9 mouse cellular contexts compared by ENCODE assay signal in the genomic region with DNA sequence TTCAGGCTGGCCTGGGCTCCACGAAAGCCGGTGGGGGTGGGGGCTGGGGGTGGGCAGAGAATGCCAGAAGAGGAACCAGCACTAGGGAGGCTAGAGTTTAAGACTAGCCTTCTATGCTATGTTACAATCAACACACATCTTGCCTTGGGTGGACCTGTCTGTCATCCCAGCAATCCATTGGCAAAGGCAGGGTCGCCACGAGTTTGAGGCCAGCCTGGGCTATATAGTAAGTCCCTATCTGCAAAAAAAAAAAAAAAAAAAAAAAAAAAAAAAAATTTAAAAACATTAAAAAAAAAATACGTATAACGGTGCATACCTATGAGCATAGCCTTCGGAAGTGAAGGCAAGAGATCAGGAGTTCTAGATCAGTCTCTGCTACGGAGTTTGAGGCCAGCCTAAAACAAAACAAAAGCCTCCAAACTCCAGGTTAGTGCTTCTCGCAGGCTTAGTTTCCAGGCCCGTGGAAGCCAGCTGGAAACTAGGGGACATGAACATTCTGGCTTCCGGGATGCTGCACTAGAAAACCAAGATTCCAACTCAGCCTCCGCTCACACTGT. TPM values are rescaled to one million over a fixed set of nuclear protein-coding genes. Genes with fewer than 3 reads are reported as not detected.
A peak's percentile ranks its signal among the peaks of the same experiment; 100 is the strongest.
DNase-seq lines count a peak whose midpoint lies in the region; ATAC-seq and TF ChIP-seq lines count a peak whose summit lies in the region.
"Had no signal": no experiment of that assay in that cellular context is flagged by ENCODE, and none has a peak within 500 bp of the region (broad histone marks: within the 10 kb centered on the region; RNA-seq: fewer than 3 reads in every experiment).

No protein-coding gene starts in this region.

- peak overlapping the region; percentile 67 for H3K9ac ChIP-seq in embryonic facial prominence, embryonic 12.5 days
- H3K9ac ChIP-seq in intestine, embryonic 15.5 days: peak overlapping the region; percentile 82
- H3K9ac ChIP-seq in neural tube, embryonic 14.5 days (replicated peaks; ENCODE audit: low read depth, low read length): peak overlapping the region; percentile 79

- TF ChIP-seq CTCF in lung, adult 2 months (IDR thresholded peaks at IDR 0.05; ENCODE audit: insufficient read depth, low read length): no peak

- peaks cover 17% of the 10 kb centered on the region; the same call in 1 of the 2 replicates for H3K36me3 ChIP-seq in embryonic facial prominence, embryonic 12.5 days
- H3K36me3 ChIP-seq in intestine, embryonic 15.5 days: 0 out of 2 replicates have a peak, but pooled peaks cover 4% of the 10 kb centered on the region
- H3K36me3 ChIP-seq in neural tube, embryonic 14.5 days (ENCODE audit: control insufficient read depth, insufficient read depth, low read length): no peaks in the 10 kb centered on the region

- no peaks in the 10 kb centered on the region for H3K27me3 ChIP-seq in embryonic facial prominence, embryonic 12.5 days
- H3K27me3 ChIP-seq in intestine, embryonic 15.5 days (replicated peaks): no peaks in the 10 kb centered on the region
- H3K27me3 ChIP-seq in neural tube, embryonic 14.5 days (ENCODE audit: control insufficient read depth, insufficient read depth, low read length): no peaks in the 10 kb centered on the region

- peak overlapping the region; percentile 87 for H3K27ac ChIP-seq in embryonic facial prominence, embryonic 12.5 days
- H3K27ac ChIP-seq in intestine, embryonic 15.5 days: peak overlapping the region; percentile 92
- H3K27ac ChIP-seq in neural tube, embryonic 14.5 days (ENCODE audit: low read depth, low read length): peak overlapping the region; percentile 88

- 15% methylated on average over 12 of the region's 12 CpGs for WGBS in lung, adult 2 months
- WGBS in embryonic facial prominence, embryonic 12.5 days: 18% methylated on average over 12 of the region's 12 CpGs
- WGBS in intestine, embryonic 15.5 days: 13% methylated on average over 12 of the region's 12 CpGs
- WGBS in neural tube, embryonic 14.5 days: 20% methylated on average over 12 of the region's 12 CpGs

- peak overlapping the region; percentile 95 for H3K4me2 ChIP-seq in embryonic facial prominence, embryonic 12.5 days (replicated peaks)
- peak overlapping the region; percentile 96 for H3K4me2 ChIP-seq in intestine, embryonic 15.5 days (replicated peaks)
- peak overlapping the region; percentile 99 for H3K4me2 ChIP-seq in neural tube, embryonic 14.5 days (ENCODE audit: low read depth, low read length)

- TF ChIP-seq POLR2A in lung, adult 2 months (IDR thresholded peaks at IDR 0.05; ENCODE audit: borderline replicate concordance, extremely low read depth, low read depth, low read length): no peak

- no peaks in the 10 kb centered on the region for H3K9me3 ChIP-seq in embryonic facial prominence, embryonic 12.5 days
- no peaks in the 10 kb centered on the region for H3K9me3 ChIP-seq in intestine, embryonic 15.5 days
- no peaks in the 10 kb centered on the region for H3K9me3 ChIP-seq in neural tube, embryonic 14.5 days (ENCODE audit: control insufficient read depth, low read length)

- ATAC-seq in embryonic facial prominence, embryonic 12.5 days (ENCODE audit: insufficient number of reproducible peaks, insufficient read depth, low FRiP score, low TSS enrichment): no peak; the same call in 1 of the 2 replicates
- no peak for ATAC-seq in intestine, embryonic 15.5 days
- peak; percentile 2; the same call in 1 of the 2 replicates for ATAC-seq in neural tube, embryonic 14.5 days (ENCODE audit: low read depth)

- peak overlapping the region; percentile 88 for H3K4me3 ChIP-seq in lung, adult 2 months (replicated peaks; ENCODE audit: extremely low read depth, low read depth, low read length)
- peak overlapping the region; percentile 70 for H3K4me3 ChIP-seq in embryonic facial prominence, embryonic 12.5 days
- H3K4me3 ChIP-seq in intestine, embryonic 15.5 days (replicated peaks): peak overlapping the region; percentile 64
- H3K4me3 ChIP-seq in neural tube, embryonic 14.5 days (ENCODE audit: low read depth, low read length): peak overlapping the region; percentile 77

- H3K4me1 ChIP-seq in lung, adult 2 months (ENCODE audit: control insufficient read depth, insufficient read depth, low read length): peaks cover 4% of the 10 kb centered on the region; the same call in 1 of the 2 replicates
- H3K4me1 ChIP-seq in embryonic facial prominence, embryonic 12.5 days: peaks cover 20% of the 10 kb centered on the region
- H3K4me1 ChIP-seq in intestine, embryonic 15.5 days (replicated peaks): peaks cover 20% of the 10 kb centered on the region
- H3K4me1 ChIP-seq in neural tube, embryonic 14.5 days (ENCODE audit: control insufficient read depth, insufficient read depth, low read length): peaks cover 20% of the 10 kb centered on the region

- no peak for DNase-seq in lung, adult 2 months
- DNase-seq in lung, postnatal 10 days: no peak
- no peak for DNase-seq in natural killer cell, adult 2 months (ENCODE audit: low spot score in 2 of 2)
- DNase-seq in adrenal gland, postnatal 10 days: no peak
- no peak for DNase-seq in left cerebral cortex, postnatal 25 days (ENCODE audit: low spot score in 2 of 2)

- intact Hi-C loops in left cerebral cortex, postnatal 25 days (cut with DNase I): loop anchor here (5.0 kb wide), 1 partner anchor 311 kb away; the partner anchor contains the start of gene Slc25a42

RNA-seq across cellular contexts. Expression of gene Tssk6, which starts 1.0 kb away (rescaled TPM):
- polyA plus RNA-seq in lung, adult 2 months (2012; rRNA removed): 0.70 and 1.0 TPM in 2 replicates
- 4.1 and 5.1 TPM in 2 replicates for polyA plus RNA-seq in embryonic facial prominence, embryonic 12.5 days (2016; fragmentation: Nextera tagmentation; extraction: Ambion mirVana)
- 2.8 and 3.4 TPM in 2 replicates for polyA plus RNA-seq in intestine, embryonic 15.5 days (2015; fragmentation: Nextera tagmentation; extraction: Ambion mirVana)
- polyA plus RNA-seq in neural tube, embryonic 14.5 days (2014; fragmentation: Nextera tagmentation; extraction: Ambion mirVana): 4.1 and 4.3 TPM in 2 replicates
- under 1 TPM; 0.79 to 0.84 TPM for total RNA-seq in adrenal gland, postnatal 10 days (2021)
- under 1 TPM; 0.53 to 0.66 TPM for total RNA-seq in left cerebral cortex, postnatal 25 days (2021)
- total RNA-seq: common myeloid progenitor, adult 5-6 weeks had no signal

RNA-seq across cellular contexts. Expression of gene Ndufa13, which starts 1.4 kb away (rescaled TPM):
- 96.8 and 103 TPM in 2 replicates for polyA plus RNA-seq in lung, adult 2 months (2012; rRNA removed)
- polyA plus RNA-seq in embryonic facial prominence, embryonic 12.5 days (2016; fragmentation: Nextera tagmentation; extraction: Ambion mirVana): 168 and 171 TPM in 2 replicates
- polyA plus RNA-seq in intestine, embryonic 15.5 days (2015; fragmentation: Nextera tagmentation; extraction: Ambion mirVana): 212 and 213 TPM in 2 replicates
- 176 and 194 TPM in 2 replicates for polyA plus RNA-seq in neural tube, embryonic 14.5 days (2014; fragmentation: Nextera tagmentation; extraction: Ambion mirVana)
- total RNA-seq in adrenal gland, postnatal 10 days (2021): 100 to 1,000 TPM; 237 to 261 TPM
- 100 to 1,000 TPM; 153 to 154 TPM for total RNA-seq in left cerebral cortex, postnatal 25 days (2021)

RNA-seq across cellular contexts. Expression of gene Yjefn3, which starts 1.5 kb away (rescaled TPM):
- 3.5 and 5.3 TPM in 2 replicates for polyA plus RNA-seq in lung, adult 2 months (2012; rRNA removed)
- 4.8 and 4.9 TPM in 2 replicates for polyA plus RNA-seq in embryonic facial prominence, embryonic 12.5 days (2016; fragmentation: Nextera tagmentation; extraction: Ambion mirVana)
- polyA plus RNA-seq in intestine, embryonic 15.5 days (2015; fragmentation: Nextera tagmentation; extraction: Ambion mirVana): 3.9 and 4.2 TPM in 2 replicates
- polyA plus RNA-seq in neural tube, embryonic 14.5 days (2014; fragmentation: Nextera tagmentation; extraction: Ambion mirVana): 11.5 and 12.3 TPM in 2 replicates
- total RNA-seq in adrenal gland, postnatal 10 days (2021): 1 to 10 TPM; 5.5 TPM
- total RNA-seq in left cerebral cortex, postnatal 25 days (2021): 10 to 100 TPM; 21.6 to 23.7 TPM
- total RNA-seq: common myeloid progenitor, adult 5-6 weeks had no signal

RNA-seq across cellular contexts. Expression of gene Cilp2, which starts 13.5 kb away (rescaled TPM):
- polyA plus RNA-seq in lung, adult 2 months (2012; rRNA removed): 3.1 TPM in 2 replicates
- 1.2 TPM in 2 replicates for polyA plus RNA-seq in embryonic facial prominence, embryonic 12.5 days (2016; fragmentation: Nextera tagmentation; extraction: Ambion mirVana)
- 0.48 and 0.65 TPM in 2 replicates for polyA plus RNA-seq in intestine, embryonic 15.5 days (2015; fragmentation: Nextera tagmentation; extraction: Ambion mirVana)
- 3.5 and 4.3 TPM in 2 replicates for polyA plus RNA-seq in neural tube, embryonic 14.5 days (2014; fragmentation: Nextera tagmentation; extraction: Ambion mirVana)
- total RNA-seq in adrenal gland, postnatal 10 days (2021): 1 to 10 TPM in 1 of 2 experiments, under 1 TPM in 1; 0.64 to 1.5 TPM
- 1 to 10 TPM in 1 of 2 experiments, under 1 TPM in 1; 0.76 to 1.1 TPM for total RNA-seq in left cerebral cortex, postnatal 25 days (2021)
- total RNA-seq: common myeloid progenitor, adult 5-6 weeks had no signal
